Comparison of ENCODE assay signal across 8 mouse cellular contexts in the genomic region with DNA sequence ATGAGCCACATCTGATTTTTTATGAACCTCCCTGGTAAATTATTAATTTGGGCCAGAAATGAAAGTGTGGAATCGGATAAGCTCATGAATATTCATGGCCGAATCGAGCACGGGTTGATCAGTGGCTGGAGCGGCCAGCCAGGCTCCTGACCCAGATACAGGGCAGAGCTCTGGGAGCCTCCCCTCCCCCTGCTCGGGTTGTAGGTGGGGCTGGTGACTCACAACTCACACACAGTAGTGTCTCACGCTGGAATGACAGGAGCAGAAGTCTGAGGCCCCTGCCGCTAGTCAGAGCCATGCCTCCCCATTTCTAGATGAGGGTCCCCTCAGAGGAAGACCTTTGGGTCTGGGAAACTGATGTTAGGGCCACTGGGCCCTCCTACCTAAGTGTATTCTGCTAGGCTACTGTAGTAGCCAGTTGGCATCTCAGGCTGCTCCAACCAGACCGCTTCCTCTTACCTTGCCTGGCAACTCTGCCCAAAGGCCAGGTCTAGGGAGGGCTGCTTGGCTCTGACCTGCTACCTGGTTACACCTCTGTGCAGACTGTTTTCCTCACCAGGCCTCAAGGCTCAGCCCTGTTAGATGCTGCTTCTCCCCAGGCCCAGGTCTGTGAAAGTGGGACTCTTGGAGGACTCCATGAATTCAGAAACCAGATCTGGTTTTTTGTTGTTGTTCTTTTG.
DNase-seq lines count a peak whose midpoint lies in the region; ATAC-seq and TF ChIP-seq lines count a peak whose summit lies in the region.

No protein-coding gene starts in this region.

- no peaks in the 10 kb centered on the region for H3K9me3 ChIP-seq in lung, embryonic 14.5 days (ENCODE audit: low read depth, low read length)

- ATAC-seq in lung, embryonic 14.5 days (ENCODE audit: insufficient read depth) = peak; percentile 23; the same call in 1 of the 2 replicates
- ATAC-seq in activated CD4-positive, CD25-positive, alpha-beta regulatory T cell, adult 4 months = no peak

- WGBS in lung, embryonic 14.5 days = 27% methylated on average over 9 of the region's 9 CpGs

- peak overlapping the region; percentile 2; the same call in 1 of the 2 replicates for H3K4me3 ChIP-seq in lung, embryonic 14.5 days (ENCODE audit: low read depth, low read length)

- H3K36me3 ChIP-seq in lung, embryonic 14.5 days (ENCODE audit: insufficient read depth) = 0 out of 2 replicates have a peak, but pooled peaks cover 3% of the 10 kb centered on the region

- intact Hi-C loops in gastrocnemius, postnatal 36 days (cut with DNase I) = no loop called here

- H3K9ac ChIP-seq in lung, embryonic 14.5 days = no peak overlapping the region

- H3K27me3 ChIP-seq in lung, embryonic 14.5 days (ENCODE audit: insufficient read depth, low read length) = no peaks in the 10 kb centered on the region

- peak overlapping the region; percentile 43 for H3K4me2 ChIP-seq in lung, embryonic 14.5 days

- TF ChIP-seq CTCF in lung, embryonic 14.5 days (IDR thresholded peaks at IDR 0.05; ENCODE audit: low read depth) = no peak

- DNase-seq in testis, postnatal 14 days (ENCODE audit: low spot score) = peak; percentile 37
- no peak for DNase-seq in testis, postnatal 10 days (ENCODE audit: low spot score)
- DNase-seq in cerebellum, postnatal 36 days = peak; percentile 74 to 82
- DNase-seq in gastrocnemius, postnatal 36 days = peak; percentile 63 to 71
- DNase-seq in kidney, adult 11 months = peak; percentile 93
- peak; percentile 43 for DNase-seq in lung, embryonic 14.5 days
- DNase-seq in retina, postnatal 1 day = peak; percentile 95

- peaks cover 49% of the 10 kb centered on the region for H3K4me1 ChIP-seq in lung, embryonic 14.5 days (ENCODE audit: insufficient read depth)

- peak overlapping the region; percentile 63; the same call in 1 of the 2 replicates for H3K27ac ChIP-seq in lung, embryonic 14.5 days (ENCODE audit: low read depth)
